1 mouse cellular context compared by ENCODE assay signal in the genomic region with DNA sequence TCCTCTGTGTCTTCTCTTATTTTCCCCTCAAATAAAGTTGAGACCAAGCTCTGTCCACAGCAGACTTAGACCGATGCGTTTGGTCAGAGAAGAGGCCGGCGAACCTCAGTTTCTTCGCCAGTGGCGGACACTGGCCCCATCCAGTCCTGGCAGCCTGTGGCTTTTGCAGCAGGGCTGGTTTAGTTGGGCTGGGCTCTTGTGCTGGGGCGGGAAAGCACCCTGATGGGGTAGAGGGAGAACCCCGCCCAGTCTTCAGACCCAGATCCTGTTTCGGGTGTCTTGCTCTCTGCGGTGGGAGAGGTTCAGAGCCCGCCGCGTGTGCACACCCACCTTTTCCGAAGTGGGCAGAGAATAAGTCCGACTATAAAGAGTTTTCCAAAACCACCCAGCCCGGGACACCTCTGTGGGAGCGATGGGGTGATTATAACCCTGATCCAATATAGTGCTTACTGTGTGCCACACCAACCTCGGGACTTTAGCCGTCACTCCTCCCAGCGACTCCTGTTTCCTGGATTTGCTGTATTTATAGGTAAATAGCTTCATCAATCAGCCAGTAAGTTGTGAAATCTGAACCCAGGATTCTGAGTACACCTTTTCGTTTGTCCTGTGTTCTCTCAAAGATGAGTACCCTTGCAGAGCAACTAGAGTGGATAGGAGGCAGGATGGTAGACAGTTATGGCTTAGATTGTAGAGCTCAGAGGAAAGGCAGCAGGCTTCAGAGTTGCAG.
TF ChIP-seq lines count a peak whose summit lies in the region.

No protein-coding gene starts in this region.

TF ChIP-seq in CH12.LX, 34 proteins besides CTCF, POLR2A, EP300 and RAD21 (continued from another document):
- no peak; the same call in 1 of the 2 replicates for TF ChIP-seq MAX (IDR thresholded peaks at IDR 0.05; ENCODE audit: low read length)
- no peak for TF ChIP-seq ZC3H11A (IDR thresholded peaks at IDR 0.05; ENCODE audit: low read depth, low read length)
- peak; percentile 58 for TF ChIP-seq SIN3A (IDR thresholded peaks at IDR 0.05; ENCODE audit: low read length)
- TF ChIP-seq UBTF (IDR thresholded peaks at IDR 0.05; ENCODE audit: low read depth, low read length): no peak
- 0 out of 2 replicates have a peak, but pooled peaks have one; percentile 61 for TF ChIP-seq CHD1 (IDR thresholded peaks at IDR 0.05; ENCODE audit: low read depth, low read length)
- TF ChIP-seq NELFE (IDR thresholded peaks at IDR 0.05; ENCODE audit: low read depth, low read length): 0 out of 2 replicates have a peak, but pooled peaks have one; percentile 48
- no peak for TF ChIP-seq ZKSCAN1 (IDR thresholded peaks at IDR 0.05; ENCODE audit: borderline replicate concordance, low read depth, low read length)
- no peak for TF ChIP-seq KAT2A (IDR thresholded peaks at IDR 0.05; ENCODE audit: insufficient replicate concordance, low read length)
- no peak for TF ChIP-seq SMC3 (IDR thresholded peaks at IDR 0.05; ENCODE audit: low read depth, low read length)
- TF ChIP-seq MYC (IDR thresholded peaks at IDR 0.05; ENCODE audit: low read depth, low read length): 0 out of 2 replicates have a peak, but pooled peaks have one; percentile 17
- no peak for TF ChIP-seq JUN (IDR thresholded peaks at IDR 0.05; ENCODE audit: insufficient read depth, low read depth, low read length)
- no peak for TF ChIP-seq ZNF384 (IDR thresholded peaks at IDR 0.05; ENCODE audit: low read depth, low read length)
